Mouse (Mus musculus): ENCODE results near the gene Msh6.
"Not testable (repeated sequence)": the region's sequence is repeated elsewhere in the genome, so short reads cannot be mapped to it uniquely, and the experiment has no call there.

Gene Msh6

GRCm38 (mm10) chr17:87982112-87982511 is 7.2 kb downstream of the Msh6 start:
- DNase-seq (ENCODE audit: inconsistent ontology term) = no peak

- DNase-seq (ENCODE audit: inconsistent ontology term) = no peak
These were observed 8.5 kb downstream of the Msh6 start for GRCm38 (mm10) chr17:87983313-87983712.

DNA sequence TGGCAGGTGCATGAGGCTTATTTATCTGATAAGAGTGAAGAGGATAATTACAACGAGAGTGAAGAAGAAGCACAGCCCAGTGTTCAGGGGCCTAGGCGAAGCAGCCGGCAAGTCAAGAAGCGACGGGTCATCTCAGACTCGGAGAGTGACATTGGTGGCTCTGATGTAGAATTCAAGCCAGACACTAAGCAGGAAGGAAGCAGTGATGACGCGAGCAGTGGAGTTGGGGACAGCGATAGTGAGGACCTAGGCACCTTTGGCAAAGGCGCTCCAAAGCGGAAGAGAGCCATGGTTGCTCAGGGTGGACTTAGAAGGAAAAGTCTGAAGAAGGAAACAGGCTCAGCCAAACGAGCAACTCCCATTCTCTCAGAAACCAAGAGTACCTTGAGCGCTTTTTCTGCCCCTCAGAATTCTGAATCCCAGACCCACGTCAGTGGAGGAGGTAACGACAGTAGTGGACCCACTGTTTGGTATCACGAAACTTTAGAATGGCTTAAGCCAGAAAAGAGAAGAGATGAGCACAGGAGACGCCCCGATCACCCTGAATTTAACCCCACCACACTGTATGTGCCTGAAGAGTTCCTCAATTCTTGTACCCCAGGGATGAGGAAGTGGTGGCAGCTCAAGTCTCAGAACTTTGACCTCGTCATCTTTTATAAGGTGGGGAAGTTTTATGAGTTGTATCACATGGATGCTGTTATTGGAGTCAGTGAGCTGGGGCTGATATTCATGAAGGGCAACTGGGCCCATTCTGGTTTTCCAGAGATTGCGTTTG is 9.8 kb downstream of the Msh6 start:
- DNase-seq (ENCODE audit: inconsistent ontology term) = no peak

DNA sequence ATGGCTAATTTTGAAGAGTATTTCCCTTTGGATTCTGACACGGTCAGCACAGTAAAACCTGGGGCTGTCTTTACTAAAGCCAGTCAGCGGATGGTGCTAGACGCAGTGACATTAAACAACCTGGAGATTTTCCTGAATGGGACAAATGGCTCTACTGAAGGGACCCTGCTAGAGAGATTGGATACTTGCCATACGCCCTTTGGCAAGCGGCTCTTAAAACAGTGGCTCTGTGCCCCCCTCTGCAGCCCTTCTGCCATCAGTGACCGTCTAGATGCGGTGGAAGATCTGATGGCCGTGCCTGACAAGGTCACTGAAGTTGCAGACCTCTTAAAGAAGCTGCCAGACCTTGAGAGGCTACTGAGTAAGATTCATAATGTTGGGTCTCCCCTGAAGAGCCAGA is 11.1 kb downstream of the Msh6 start:
- DNase-seq (ENCODE audit: inconsistent ontology term) = no peak

DNA sequence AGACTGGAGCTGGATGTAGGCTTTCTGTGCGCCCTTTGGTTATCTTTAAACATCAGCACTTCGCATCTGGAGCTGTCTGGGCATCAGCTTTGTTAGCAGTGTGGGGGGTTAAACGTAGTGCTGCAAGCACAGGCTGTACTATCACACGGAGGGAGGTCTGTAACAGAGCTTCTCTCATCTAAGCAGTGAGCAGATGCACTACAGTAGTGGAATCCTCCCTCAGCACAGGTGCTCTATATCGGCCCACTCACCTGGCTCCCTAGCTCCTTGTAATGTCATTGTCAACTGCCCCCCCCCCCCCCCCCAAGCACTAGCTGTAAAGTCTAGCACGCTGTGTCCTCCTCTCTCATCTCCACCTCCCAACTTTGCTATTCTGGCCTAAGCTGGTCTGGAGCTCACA is 12.6 kb downstream of the Msh6 start:
- DNase-seq (ENCODE audit: inconsistent ontology term) = no peak

- no peak for DNase-seq (ENCODE audit: inconsistent ontology term)
These were observed 17.3 kb downstream of the Msh6 start for GRCm38 (mm10) chr17:87992154-87992553.

GRCm38 (mm10) chr17:87993338-87993737 is 18.5 kb downstream of the Msh6 start:
- no peak for DNase-seq (ENCODE audit: inconsistent ontology term)

DNA sequence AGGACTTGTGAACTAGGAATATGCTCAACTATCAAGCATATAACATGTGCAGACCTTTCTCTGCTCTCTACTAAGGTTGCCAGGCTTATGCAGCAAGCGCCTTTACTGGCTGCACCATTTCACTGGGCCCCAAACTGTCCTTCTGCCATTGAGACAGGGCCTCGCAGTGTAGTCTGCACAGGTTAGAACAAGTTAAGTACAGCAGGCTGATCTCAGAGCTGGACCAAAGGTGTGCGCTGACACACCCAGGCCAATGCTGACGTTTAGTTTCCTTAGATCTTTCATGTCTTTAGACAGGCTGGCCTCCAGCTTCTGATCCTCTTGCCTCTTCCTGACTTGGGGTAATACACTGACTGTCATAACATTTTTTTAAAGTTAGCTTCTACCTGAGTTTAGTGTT is 22.9 kb downstream of the Msh6 start:
- no peak for DNase-seq (ENCODE audit: inconsistent ontology term)

- no peak for DNase-seq (ENCODE audit: inconsistent ontology term)
These were observed 30.0 kb downstream of the Msh6 start for GRCm38 (mm10) chr17:88004892-88005291.

DNA sequence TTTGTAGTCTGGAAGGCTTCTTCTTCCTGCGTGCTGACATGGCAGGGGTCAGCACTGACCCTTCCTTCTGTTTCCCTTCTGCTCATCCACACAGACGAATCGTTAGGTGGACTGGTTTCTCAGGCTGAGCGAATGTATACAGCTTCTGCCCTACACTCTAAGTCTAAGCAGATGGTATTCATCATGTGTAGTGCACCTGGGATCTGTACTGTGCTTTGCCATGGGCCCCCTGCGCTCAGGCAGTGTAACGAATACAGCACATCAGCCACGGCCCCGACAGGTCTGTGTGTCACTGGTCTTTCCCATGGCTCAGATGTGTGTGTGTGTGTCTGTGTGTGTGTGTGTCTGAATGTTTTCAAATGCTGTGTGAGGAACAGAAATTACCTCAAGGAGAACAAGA is 32.1 kb downstream of the Msh6 start:
- no peak for DNase-seq (ENCODE audit: inconsistent ontology term)

- DNase-seq (ENCODE audit: inconsistent ontology term) = no peak
These were observed 39.6 kb downstream of the Msh6 start for GRCm38 (mm10) chr17:88014456-88014855.

GRCm38 (mm10) chr17:88016027-88016426 is 41.2 kb downstream of the Msh6 start:
- not testable (repeated sequence) for DNase-seq (ENCODE audit: inconsistent ontology term)

GRCm38 (mm10) chr17:88023924-88024323 is 49.1 kb downstream of the Msh6 start:
- no peak for DNase-seq (ENCODE audit: inconsistent ontology term)

DNA sequence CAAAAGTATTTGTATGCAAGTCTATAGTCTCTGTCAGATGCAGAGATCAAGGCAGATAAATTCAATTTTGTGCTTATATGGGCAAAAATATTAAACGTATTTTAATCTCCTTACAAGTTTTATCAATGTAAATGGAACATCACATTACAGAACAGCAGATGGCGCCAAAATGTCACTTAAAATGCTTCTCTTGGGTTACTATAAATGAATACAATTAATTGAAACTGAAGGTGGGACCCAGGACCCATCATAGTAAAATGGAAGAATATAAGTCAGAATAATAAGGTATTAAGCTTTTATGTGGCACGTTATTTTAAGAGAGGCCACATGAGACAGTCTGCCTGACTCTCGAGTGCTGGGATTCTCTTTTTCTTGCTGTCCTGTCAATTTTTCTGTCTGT is 50.4 kb downstream of the Msh6 start:
- peak; percentile 27 for DNase-seq (ENCODE audit: inconsistent ontology term)

GRCm38 (mm10) chr17:88029194-88029970 is 54.5 kb downstream of the Msh6 start:
- DNase-seq (ENCODE audit: inconsistent ontology term) = no peak

- no peak for DNase-seq (ENCODE audit: inconsistent ontology term)
These were observed 56.9 kb downstream of the Msh6 start for GRCm38 (mm10) chr17:88031755-88032154.

- no peak for DNase-seq (ENCODE audit: inconsistent ontology term)
These were observed 59.6 kb downstream of the Msh6 start for GRCm38 (mm10) chr17:88034418-88034817.
